Mouse (Mus musculus) liver, embryonic 14.5 days (tissue): ENCODE results near the gene Il18r1. TPM values are rescaled to one million over a fixed set of nuclear protein-coding genes. Genes with fewer than 3 reads are reported as not detected.
A peak's percentile ranks its signal among the peaks of the same experiment; 100 is the strongest.

Experiments
- ATAC-seq: fragments of 200-750 bp; cut with Nextera tagmentation; 2 replicates; pipeline ENCODE4 v1.8.0; 2017; ENCODE audit warnings: moderate number of reproducible peaks, mild to moderate bottlenecking, moderate library complexity; ENCODE audit not compliant: insufficient read depth
- DNase-seq, 3 experiments: peaks; one replicate each; pipeline ENCODE4 v3.0.0-alpha.2; 2012 to 2013; ENCODE audit warnings: low read depth in 3 of 3, low spot score in 3 of 3
- H3K27ac ChIP-seq: fragments of 300-500 bp; sonication (generic); 2 replicates; pipeline ENCODE4 v1.5.1; 2014; ENCODE audit warnings: moderate library complexity, mild to moderate bottlenecking, control low read depth, inconsistent platforms
- H3K27me3 ChIP-seq: fragments of 300-500 bp; sonication (generic); 2 replicates; pipeline ENCODE4 v1.6.1; 2014; ENCODE audit warnings: mild to moderate bottlenecking, low read length, moderate library complexity; ENCODE audit not compliant: control insufficient read depth, insufficient read depth
- H3K36me3 ChIP-seq: fragments of 300-500 bp; sonication (generic); replicated peaks from 2 replicates; pipeline ENCODE4 v1.6.1; 2014; ENCODE audit warnings: low read depth; ENCODE audit not compliant: control insufficient read depth, insufficient read depth
- H3K4me1 ChIP-seq, 2 experiments: fragments of 200-500 bp in 1 of 2; fragments of 300-500 bp in 1 of 2; sonication (generic) in 1 of 2; replicated peaks; 2 replicates each; pipeline ENCODE4 v1.6.1; 2012 to 2014; ENCODE audit warnings: antibody characterized with exemption in 1 of 2, inconsistent platforms in 1 of 2, low read length in 1 of 2; ENCODE audit not compliant: control insufficient read depth in 2 of 2, insufficient read depth in 2 of 2
- H3K4me2 ChIP-seq: fragments of 300-500 bp; sonication (generic); 2 replicates; pipeline ENCODE4 v1.6.1; 2014; ENCODE audit warnings: low read depth, mild to moderate bottlenecking, control low read depth, moderate library complexity
- H3K4me3 ChIP-seq, 2 experiments: fragments of 200-500 bp in 1 of 2; fragments of 300-500 bp in 1 of 2; sonication (generic) in 1 of 2; 2 replicates each; pipeline ENCODE4 v1.5.1; 2012 to 2014; ENCODE audit warnings: low read depth in 2 of 2, low read length in 2 of 2, mild to moderate bottlenecking in 2 of 2, control low read depth in 1 of 2, inconsistent platforms in 1 of 2, moderate library complexity in 1 of 2; ENCODE audit not compliant: insufficient read depth in 1 of 2
- H3K9ac ChIP-seq: fragments of 300-500 bp; sonication (generic); replicated peaks from 2 replicates; pipeline ENCODE4 v1.6.1; 2014; ENCODE audit warnings: mild to moderate bottlenecking, control low read depth, moderate library complexity
- H3K9me3 ChIP-seq: fragments of 300-500 bp; sonication (generic); 2 replicates; pipeline ENCODE4 v1.6.1; 2016; ENCODE audit warnings: low read length, mixed read lengths; ENCODE audit not compliant: control insufficient read depth
- CTCF ChIP-seq: IDR thresholded peaks from 2 replicates; pipeline ENCODE4 v1.5.1; 2016; ENCODE audit warnings: antibody characterized with exemption, low read depth, control low read depth
- EP300 ChIP-seq: IDR thresholded peaks from 2 replicates; pipeline ENCODE4 v1.6.1; 2016; ENCODE audit warnings: antibody characterized with exemption, low read depth
- WGBS: fragments of 180-500 bp; shearing (Covaris S2); extraction: QIAGEN DNeasy Blood & Tissue Kit; methylation state at CpG from one replicate; pipeline ENCODE4 v1.1.7; 2014; ENCODE audit not compliant: insufficient replicate concordance; 5-methylcytosine and 5-hydroxymethylcytosine counted together
- polyA plus RNA-seq, 2 experiments: library from polyadenylated mRNA; depleted of rRNA in 1 of 2; stranded (reverse) in 1 of 2; unstranded in 1 of 2; fragments of >200 nt; fragmentation: Nextera tagmentation in 1 of 2; extraction: Ambion mirVana in 1 of 2; gene quantifications; 2 replicates each; pipeline versions ENCODE4 v1.2.1 to v1.2.3; 2012 to 2014

The Il18r1 gene
- polyA plus RNA-seq, 2 experiments: 0.04 to 0.07 TPM

DNA sequence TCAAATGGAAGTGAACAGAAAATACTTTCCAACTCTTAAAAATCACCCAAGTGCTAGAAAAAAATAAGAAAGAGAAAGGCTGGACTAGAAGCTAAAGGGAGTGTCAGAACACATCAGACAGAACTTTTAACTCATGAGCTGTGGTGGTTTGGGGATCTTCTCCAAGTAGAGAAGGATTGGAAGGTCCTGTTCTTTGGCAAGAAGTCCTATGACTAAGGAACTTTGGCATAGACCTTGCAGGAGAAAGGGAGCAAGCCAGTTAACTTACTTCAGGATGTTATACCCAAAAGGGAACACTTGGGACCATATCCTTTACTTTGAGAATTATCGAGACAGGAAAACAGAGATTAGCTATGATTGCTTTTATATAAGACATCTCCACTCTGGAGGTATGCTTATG lies 7.0 kb downstream of the Il18r1 start:
- no peak overlapping the region for H3K4me3 ChIP-seq
- no peak for ATAC-seq
- no peak overlapping the region for H3K27ac ChIP-seq
- H3K4me1 ChIP-seq: peaks cover 0 to 2% of the 10 kb centered on the region in 2 experiments; a peak in 2 of 4 replicates
- no peak overlapping the region for H3K4me2 ChIP-seq
- TF ChIP-seq EP300 (no peak), CTCF (no peak)
- DNase-seq: no peak
- H3K9me3 ChIP-seq: no peaks in the 10 kb centered on the region
- WGBS: 69% methylated on average over 1 of the region's 1 CpGs
- no peaks in the 10 kb centered on the region for H3K27me3 ChIP-seq
- H3K36me3 ChIP-seq: no peaks in the 10 kb centered on the region
- H3K9ac ChIP-seq: no peak overlapping the region

DNA sequence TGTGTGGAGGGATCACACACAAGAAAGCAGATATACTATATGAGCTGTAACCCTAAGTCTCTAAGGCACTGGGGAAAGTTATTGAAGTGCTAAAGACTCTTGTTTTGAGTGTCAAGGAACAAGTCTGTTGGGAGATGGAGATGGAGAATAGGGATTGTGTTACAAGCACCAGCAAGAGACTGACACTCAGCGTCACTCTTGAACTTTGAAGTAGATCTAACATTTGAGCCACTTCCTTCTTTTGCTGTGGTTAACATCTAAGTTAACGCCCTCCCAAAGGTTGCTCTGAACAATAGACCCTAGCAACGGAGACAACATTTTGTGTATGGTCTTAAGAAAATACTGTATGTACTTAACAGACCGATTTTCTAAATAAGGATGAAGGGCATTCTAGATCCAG lies 8.3 kb downstream of the Il18r1 start:
- Histone ChIP-seq H3K4me2 (no peak overlapping the region), H3K9ac (no peak overlapping the region), H3K27me3 (no peaks in the 10 kb centered on the region), H3K4me1 (peaks cover 0 to 2% of the 10 kb centered on the region in 2 experiments; a peak in 2 of 4 replicates), H3K27ac (no peak overlapping the region), H3K36me3 (no peaks in the 10 kb centered on the region), H3K9me3 (no peaks in the 10 kb centered on the region), H3K4me3 (no peak overlapping the region)
- WGBS: 27% methylated on average over 4 of the region's 4 CpGs
- DNase-seq (no peak), ATAC-seq (no peak)
- no peak for TF ChIP-seq EP300
- no peak for TF ChIP-seq CTCF

DNA sequence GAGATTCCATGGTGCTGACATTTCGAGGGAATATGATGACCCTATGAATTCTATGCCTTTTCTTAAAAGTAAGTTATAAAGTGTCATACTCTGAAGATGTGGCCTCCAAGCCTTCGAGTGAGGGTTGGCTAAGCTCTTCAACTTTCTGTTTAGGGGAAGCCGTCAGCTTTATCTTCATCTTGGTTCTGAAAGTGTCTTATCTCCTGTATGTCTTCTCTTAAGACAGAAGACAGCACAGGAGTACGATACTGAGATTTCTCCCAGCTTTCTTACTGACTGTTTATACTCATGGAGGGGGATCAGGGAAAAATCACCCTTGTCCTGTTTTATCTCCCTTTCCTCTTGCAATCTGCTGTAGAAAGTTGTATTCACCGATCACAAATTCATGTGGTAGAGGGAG lies 9.0 kb downstream of the Il18r1 start:
- TF ChIP-seq CTCF: no peak
- no peak for TF ChIP-seq EP300
- Histone ChIP-seq H3K4me1 (peaks cover 0 to 2% of the 10 kb centered on the region in 2 experiments; a peak in 2 of 4 replicates), H3K9me3 (no peaks in the 10 kb centered on the region), H3K4me3 (no peak overlapping the region), H3K27me3 (no peaks in the 10 kb centered on the region), H3K27ac (no peak overlapping the region), H3K36me3 (no peaks in the 10 kb centered on the region), H3K9ac (no peak overlapping the region), H3K4me2 (no peak overlapping the region)
- no peak for ATAC-seq
- 43% methylated on average over 5 of the region's 5 CpGs for WGBS
- no peak for DNase-seq

DNA sequence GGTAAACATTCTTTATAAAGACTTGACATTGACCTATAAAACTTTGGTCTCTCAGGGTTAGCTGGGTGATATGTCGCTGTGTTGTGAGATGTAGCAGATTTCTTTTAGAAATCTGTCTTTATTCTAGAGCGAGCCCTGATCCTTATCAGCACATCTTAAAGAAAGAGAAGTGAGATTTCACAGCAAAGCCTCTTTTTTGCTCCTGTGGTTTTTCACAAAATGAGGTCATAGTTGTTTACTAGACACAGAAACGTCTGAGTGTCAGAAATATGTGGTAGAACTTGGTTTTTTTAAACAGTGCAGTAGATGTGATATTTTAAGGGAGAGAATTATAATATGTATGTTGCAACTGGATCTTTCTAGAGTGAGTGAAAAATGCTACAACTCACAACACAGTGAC lies 10.3 kb downstream of the Il18r1 start:
- no peaks in the 10 kb centered on the region for H3K27me3 ChIP-seq
- DNase-seq: peak in 1 of 3 experiments; percentile 16
- H3K4me2 ChIP-seq: no peak overlapping the region
- peaks cover 0 to 2% of the 10 kb centered on the region in 2 experiments; a peak in 2 of 4 replicates for H3K4me1 ChIP-seq
- no peak for TF ChIP-seq CTCF
- no peak for TF ChIP-seq EP300
- no peak for ATAC-seq
- no peaks in the 10 kb centered on the region for H3K36me3 ChIP-seq
- H3K9me3 ChIP-seq: no peaks in the 10 kb centered on the region
- no peak overlapping the region for H3K9ac ChIP-seq
- 21% methylated on average over 3 of the region's 3 CpGs for WGBS
- H3K27ac ChIP-seq: no peak overlapping the region
- H3K4me3 ChIP-seq: no peak overlapping the region

DNA sequence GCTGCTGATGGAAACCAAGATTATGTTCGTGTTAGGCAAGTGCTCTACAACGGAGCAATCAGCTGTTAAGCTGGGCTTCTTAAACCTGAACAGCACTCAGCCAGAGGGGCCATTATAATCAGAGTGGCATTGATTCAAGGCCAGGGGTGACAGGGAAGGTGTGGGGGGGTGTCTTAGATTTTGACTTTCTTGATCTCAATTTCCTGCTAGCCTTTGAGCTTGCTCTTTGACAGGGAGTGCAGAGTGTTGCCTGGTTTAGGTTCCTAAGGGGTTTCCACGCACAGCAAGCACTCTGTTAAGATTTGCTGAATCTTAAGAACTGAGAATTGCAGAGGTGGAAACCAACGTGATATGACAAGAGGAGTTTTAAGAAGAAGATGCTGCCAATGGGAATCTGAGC lies 11.4 kb downstream of the Il18r1 start:
- no peak overlapping the region for H3K27ac ChIP-seq

More for the DNA sequence above, 11.4 kb downstream of the Il18r1 start:
- TF ChIP-seq CTCF (no peak), EP300 (no peak)
- Histone ChIP-seq H3K4me2 (no peak overlapping the region), H3K4me3 (no peak overlapping the region), H3K27me3 (no peaks in the 10 kb centered on the region), H3K4me1 (peaks cover 0 to 2% of the 10 kb centered on the region in 2 experiments; a peak in 2 of 4 replicates), H3K36me3 (no peaks in the 10 kb centered on the region), H3K9me3 (no peaks in the 10 kb centered on the region), H3K9ac (no peak overlapping the region)
- no peak for DNase-seq
- WGBS: 33% methylated on average over 4 of the region's 4 CpGs
- ATAC-seq: no peak
